Mouse (Mus musculus) small intestine, adult 2 months (tissue): ENCODE results near the gene Ipo11.

Experiments used
- CTCF ChIP-seq: fragments of 200-500 bp; IDR thresholded peaks from 2 replicates; pipeline ENCODE4 v1.5.1; 2012; ENCODE audit warnings: low read depth, mild to moderate bottlenecking, control low read depth, inconsistent platforms, low read length, moderate library complexity, mixed read lengths; ENCODE audit not compliant: insufficient replicate concordance, insufficient read length; ENCODE audit errors: extremely low read depth
- POLR2A ChIP-seq: fragments of 200-500 bp; IDR thresholded peaks from 2 replicates; pipeline ENCODE4 v1.6.1; 2012; ENCODE audit warnings: low read depth, mild to moderate bottlenecking, control low read depth, inconsistent platforms, low read length, moderate library complexity

DNA sequence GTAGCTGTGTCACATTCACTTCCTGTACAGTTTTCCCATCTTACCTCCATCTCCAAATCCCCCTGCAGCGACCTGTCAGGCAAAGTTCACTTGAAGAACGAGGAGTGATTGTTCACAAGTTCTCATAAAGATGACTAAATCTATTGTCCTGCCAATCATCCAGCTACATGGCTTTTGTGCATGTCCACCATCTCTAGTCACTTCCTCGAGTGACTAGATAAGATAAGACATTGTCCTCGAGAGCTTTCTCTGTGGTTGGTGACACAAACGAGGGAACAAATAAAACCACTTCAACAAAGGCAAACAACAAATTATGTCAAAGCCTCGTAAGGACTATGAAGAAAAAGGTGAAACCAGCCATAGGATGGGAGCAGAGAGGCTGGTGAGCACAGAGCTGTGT is 191.6 kb downstream of the Ipo11 start:
- TF ChIP-seq POLR2A, result no peak
- no peak for TF ChIP-seq CTCF
